Mouse (Mus musculus): ENCODE measurements at regions not wholly inside any gene's neighbourhood (a gene's known extent, or its start where the extent isn't known, plus 50 kb on each side); places are given as distances from the start of the nearest gene placed in this dataset.

DNA sequence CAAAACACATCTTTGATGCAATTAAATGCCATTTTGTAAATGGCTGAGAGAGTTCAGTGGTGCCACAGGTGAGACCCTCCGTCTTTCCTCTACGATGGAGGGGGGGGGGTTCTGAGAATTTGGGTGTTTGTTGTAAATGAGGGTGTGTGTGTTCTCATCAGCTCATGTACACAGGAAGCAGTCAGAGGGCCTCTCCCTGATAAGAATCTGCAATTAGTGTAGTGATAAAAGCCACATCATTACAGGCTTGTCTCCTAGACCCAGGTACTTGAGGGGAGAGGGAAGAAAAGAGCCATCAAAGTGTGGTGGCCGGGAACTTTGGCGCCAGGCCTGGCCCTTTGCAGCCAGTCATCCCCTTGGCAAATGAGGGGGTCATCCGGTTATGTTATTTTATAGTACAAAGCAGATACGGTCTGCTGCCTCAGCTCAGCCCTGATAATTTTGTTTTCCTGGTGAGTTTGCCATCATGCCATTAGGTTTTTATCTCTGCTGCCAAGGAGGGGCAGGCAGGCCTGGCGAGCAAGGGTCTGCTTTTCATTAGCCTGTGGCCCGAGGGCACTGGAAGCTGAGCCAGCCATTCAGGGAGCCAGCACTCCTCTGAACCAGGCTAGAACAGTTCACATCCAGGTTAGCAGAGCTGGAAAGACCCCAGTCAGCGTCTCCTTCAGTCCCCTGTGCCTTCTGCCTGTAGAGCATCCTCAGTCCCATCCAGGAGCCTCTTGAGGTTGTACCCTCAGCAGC, 59.7 kb downstream of the H2al1j start:
- ATAC-seq (ENCODE audit: insufficient number of reproducible peaks, low FRiP score, low TSS enrichment), result no peak

DNA sequence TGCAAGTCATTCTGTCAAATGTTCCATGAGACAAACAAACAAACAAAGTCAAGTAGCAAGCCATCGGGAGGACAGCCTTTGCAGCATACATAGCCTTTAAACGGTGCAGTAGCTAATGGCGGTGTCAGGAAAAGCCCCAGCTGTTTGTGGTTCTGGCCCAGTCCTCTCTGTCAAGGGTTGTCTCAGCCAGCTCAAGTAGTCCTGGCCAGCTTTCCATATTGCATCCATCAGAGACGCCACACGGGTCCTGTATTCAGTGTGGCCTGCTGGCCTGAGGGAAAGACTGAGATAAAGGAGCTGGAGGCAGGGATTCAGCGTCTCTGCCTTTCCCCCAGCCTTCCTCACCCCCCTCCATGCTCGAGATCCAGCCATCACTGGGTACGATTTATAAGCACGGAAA, 61.2 kb downstream of the H2al1j start:
- ATAC-seq (ENCODE audit: insufficient number of reproducible peaks, low FRiP score, low TSS enrichment), result no peak

DNA sequence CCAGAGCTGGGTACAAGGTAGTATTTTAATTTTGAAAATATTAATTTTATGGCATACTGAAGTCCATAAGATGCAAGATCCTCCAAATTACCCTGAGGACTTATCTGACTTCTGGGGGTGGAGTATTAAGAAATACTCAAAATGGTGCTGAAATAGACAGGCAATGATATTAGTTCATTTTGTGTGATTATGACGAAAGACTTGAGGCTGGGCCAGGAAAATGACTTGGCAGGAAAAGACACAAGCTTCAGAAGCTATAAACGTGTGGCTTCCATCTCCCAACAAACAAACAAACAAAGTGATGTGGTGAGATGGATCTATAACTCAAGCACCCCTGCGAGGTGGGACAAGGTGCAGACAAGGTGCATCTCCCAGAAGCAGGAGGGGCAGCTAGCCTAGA, 72.8 kb downstream of the H2al1j start:
- ATAC-seq (ENCODE audit: insufficient number of reproducible peaks, low FRiP score, low TSS enrichment), result no peak

DNA sequence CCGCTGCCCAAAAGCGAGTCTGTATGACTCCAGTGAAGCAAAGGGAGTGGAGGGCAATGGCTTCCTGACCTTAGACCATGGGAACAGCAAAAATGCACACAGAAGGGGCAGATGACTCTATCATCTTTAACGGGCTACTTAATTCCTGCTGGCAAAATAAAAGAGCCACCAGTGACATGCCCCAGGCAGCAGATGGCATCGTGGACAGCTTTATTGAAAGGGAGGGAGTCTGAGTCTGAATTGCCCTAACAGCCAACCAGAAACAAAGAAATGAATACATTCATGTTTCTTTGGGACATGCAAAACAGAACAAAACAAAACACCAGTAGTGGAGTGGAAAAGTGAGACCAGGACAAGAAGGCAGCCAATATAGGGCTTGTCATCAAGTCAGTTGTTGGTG, 76.7 kb downstream of the H2al1j start:
- ATAC-seq (ENCODE audit: insufficient number of reproducible peaks, low FRiP score, low TSS enrichment), result no peak

DNA sequence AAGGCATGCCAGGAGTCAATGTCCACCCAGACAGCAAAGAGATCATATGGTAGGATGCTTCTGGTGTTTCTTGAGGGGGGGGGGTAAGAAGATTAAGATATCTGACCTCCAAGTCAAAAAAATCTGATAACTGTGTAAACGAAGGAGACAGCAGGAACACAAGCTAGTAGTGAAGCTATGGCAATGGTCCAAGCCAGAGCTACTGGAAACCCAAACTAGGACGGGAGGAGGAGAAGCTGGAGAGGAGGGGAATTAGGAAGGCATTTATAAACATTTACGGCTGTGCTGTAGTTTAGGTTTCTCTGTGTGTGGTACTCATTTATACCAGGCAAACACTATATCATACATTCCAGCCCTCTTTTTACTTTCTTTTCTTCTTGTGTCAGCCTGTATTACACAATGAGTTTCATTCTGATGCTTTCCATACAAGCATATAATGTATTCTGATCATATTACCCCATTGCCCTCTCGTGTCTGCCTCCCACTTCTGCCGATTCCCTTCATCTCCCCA, 84.7 kb downstream of the H2al1j start:
- ATAC-seq (ENCODE audit: insufficient number of reproducible peaks, low FRiP score, low TSS enrichment), result no peak

DNA sequence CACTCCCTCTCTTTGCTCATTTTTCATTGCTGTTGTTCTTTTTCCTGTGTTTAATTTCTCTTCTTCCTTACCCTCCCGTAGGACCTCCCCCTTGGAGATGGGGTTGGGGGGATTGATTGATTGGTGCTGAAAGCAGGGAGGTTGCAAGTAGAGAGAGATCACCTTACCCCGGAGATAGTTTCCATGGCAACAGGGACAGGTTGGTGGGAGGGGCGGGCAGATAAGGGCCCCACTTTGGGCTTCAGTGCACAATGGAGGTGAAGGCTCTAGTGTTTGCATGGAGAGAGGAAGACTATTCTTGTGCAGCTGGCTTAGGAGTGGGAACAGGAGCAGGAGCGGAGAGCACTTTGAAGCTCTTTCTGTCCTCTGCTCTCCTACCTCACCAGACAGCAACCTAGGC, 88.0 kb downstream of the H2al1j start:
- ATAC-seq (ENCODE audit: insufficient number of reproducible peaks, low FRiP score, low TSS enrichment), result no peak

DNA sequence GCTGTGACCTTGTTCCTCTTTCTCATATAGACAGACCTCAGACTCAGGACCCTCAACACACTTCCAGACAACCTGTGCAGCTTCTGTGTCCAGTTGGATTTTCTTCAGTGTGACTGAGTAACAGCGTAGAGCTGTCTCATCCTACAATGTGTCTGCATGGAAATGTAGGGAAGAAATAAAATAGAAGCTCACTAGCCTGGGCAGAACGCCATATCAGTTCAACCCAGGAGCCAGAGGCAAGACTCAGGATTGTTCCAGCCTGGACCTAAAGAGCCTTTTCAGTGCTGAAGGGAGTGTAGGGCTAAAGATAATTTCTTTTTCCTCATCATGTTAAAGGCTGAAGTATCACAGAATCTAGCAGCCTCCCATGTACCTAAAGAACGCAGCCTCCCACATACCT, 88.9 kb downstream of the H2al1j start:
- ATAC-seq (ENCODE audit: insufficient number of reproducible peaks, low FRiP score, low TSS enrichment), result no peak

DNA sequence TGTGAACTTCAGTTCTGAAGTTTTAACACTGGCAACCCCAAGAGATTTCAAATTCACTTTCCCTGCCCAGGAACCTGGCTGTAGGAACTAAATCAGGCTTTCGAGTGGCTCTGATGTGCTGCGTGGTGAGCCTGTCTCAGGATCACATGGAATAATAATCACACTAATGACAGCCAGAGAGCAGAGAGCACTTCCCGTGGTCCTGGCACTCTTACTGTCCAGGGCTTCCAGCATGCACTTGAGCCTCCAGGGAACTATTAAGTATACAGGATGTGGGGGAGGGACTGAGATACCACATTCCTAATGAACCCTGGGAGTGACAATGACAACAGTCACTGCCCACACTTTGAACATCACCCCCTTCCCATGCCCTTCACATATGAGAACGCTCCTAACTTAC, 90.2 kb downstream of the H2al1j start:
- no peak for ATAC-seq (ENCODE audit: insufficient number of reproducible peaks, low FRiP score, low TSS enrichment)

DNA sequence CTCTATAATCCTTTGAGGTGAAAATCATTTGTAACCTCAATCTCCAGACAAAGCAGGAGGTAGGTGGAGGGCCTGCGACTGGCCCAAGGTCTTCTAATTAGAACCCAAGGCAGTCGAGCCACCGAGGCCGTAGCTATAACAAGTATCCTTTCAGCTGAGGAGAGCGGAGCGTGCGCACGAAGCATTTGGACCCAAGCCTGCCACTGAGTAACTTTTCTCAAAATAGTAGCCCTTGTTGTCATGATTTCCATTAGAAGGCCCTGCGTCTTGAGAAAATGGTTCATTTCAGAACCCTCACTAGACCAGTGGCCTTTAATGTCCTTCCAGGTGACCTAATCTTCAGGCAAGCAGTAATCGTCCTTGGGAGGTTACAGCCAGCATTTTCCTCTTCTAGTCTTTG, 90.6 kb downstream of the H2al1j start:
- no peak for ATAC-seq (ENCODE audit: insufficient number of reproducible peaks, low FRiP score, low TSS enrichment)

DNA sequence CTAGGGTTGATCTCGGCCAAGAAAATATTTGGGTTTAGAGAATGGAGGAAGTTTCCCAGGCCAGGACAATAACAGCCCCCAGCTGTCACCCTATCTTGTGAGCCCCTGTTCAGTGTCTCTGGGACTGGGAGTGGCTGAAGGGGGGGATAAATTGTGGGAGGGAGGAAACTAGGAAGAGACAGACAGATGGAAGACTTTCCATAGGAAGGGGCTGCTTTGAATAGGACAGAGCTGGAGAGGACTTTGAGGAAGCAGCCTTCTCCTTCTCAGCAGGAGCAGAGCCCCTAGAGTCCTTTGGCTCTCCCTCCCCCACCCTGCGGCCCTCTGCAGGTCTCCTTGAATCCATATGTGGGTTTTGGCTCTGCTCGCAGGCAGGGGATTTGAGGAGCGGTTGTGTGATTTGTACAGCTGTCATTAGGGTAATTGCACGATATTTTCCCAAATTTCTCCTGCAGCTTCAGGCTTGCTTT, 91.6 kb downstream of the H2al1j start:
- no peak for ATAC-seq (ENCODE audit: insufficient number of reproducible peaks, low FRiP score, low TSS enrichment)

DNA sequence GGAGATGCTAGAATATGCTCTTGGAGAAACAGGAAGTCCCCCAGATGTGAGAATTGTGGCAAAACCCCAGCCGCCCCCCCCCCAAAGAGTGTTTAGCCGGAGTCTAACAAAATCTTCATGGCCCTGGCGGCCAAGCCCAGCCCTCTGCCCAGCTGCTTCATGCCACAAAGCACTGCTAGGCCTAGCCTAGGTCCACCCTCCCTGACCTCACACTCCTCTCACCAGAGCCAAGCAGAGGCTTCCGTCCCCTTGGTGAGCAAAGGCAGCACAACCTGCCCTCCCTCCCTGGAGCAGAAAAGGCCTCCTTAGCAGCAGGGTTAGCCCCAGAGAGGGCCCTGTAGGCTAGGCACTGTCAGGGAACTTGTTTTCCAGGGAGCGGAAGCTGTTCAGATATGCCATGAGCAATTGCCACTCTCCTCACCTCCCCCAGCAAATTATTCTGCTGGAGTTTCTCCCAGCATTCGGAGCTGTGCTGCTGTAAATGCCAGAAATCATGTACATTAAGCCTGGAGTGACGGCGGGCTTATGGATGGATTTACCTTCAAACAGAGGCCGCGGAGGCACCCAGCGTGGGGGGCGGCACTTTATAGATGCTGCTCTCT, 104.9 kb downstream of the H2al1j start:
- no peak for ATAC-seq (ENCODE audit: insufficient number of reproducible peaks, low FRiP score, low TSS enrichment)

DNA sequence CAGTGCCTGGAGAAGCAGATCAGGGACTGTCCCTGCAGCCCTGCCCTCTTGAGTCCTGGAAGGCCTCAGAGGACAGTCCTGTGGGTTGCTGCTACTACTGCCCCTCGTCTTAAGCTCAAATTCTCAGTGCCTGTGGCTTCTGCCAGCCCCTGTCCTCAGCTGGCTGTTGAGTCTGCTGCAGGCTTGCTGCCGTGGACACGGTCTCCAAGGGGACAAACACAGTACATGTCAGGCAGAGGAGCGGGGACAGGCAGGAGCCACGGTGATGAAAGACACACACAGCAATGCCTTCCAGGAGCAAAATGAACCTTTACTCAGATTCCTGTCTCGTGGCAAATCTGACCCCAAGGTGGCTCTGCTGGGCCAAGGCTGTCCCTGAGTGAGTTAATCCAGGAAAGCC, 107.7 kb downstream of the H2al1j start:
- ATAC-seq (ENCODE audit: insufficient number of reproducible peaks, low FRiP score, low TSS enrichment), result no peak

DNA sequence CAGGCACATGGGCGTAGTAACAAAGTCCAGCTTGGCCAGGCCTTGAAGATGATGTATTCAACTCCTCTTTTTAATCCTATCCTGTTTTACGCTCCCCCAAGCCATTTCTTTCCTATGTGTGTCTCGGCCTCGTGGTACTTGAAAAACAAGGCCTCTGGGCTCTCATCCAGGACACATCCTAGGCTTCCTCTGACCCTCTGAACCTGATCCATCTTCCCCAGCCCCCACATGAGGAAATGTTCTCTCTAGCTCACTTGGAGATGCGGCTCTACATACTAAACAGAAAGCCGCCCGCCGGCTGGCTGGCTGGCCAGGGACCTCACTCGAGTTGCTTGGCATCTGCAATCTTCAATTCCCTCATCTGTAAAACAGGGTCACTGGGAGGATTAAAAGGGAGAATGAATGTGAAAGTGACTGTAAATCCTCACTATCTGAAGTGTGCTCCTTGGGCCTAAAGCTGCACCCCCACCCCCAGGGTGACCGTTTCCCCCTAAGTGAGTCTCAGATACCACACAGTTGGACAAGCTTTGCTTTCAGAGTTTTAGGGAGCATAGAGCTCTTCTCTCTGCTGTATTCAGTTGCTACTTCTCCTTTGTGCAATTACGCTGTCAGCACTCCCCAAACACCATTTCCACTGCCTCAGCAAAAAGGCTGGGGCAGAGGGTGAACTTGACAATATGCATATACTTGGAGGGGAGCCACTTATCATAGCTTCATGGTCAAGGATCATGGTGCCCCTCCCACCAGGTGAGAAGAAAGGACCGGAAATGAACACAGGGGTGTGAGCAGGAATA, 109.7 kb downstream of the H2al1j start:
- no peak for ATAC-seq (ENCODE audit: insufficient number of reproducible peaks, low FRiP score, low TSS enrichment)

DNA sequence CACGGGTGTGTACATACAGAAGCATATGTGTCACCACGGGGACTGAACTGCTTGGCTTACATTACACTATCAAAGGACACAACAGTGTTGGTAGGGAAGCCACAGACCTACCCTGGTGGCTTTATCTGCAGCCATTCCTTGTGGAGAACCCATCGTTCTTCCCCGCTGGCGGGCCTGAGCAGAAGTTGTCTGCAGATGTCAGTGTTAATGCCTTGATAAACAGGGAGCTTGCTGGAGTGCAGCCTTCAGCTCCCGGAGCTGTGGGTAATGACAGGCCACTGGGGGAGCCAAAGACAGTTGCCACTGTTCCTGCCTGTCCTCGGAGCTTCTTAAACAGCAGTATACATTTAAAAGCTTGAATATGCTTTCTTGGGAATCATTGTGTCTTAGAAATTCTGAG, 115.9 kb downstream of the H2al1j start:
- ATAC-seq (ENCODE audit: insufficient number of reproducible peaks, low FRiP score, low TSS enrichment), result no peak

DNA sequence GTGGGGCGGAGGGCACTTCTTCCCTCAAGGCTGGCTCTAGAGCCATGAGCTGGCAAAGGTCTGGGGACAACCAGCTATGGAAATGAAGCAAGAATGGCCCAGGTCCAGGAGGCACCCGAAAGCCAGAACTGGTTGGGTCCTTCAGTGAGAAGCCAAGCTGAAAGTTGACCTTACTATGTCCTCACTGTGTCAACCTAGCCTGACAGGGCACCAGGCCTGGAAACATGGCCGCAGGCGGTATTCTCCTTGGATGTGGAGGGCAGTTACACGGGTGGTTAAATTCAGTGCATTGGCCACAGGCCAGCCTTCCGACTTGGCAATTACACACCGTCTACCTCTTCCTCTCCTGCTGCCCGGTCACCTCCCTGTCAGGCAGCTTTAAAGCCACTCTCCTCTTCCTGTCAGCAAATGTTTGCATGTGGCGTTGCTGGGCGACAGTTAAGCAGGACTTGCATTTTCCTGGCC, 116.7 kb downstream of the H2al1j start:
- ATAC-seq (ENCODE audit: insufficient number of reproducible peaks, low FRiP score, low TSS enrichment), result no peak; the same call in 1 of the 2 replicates

DNA sequence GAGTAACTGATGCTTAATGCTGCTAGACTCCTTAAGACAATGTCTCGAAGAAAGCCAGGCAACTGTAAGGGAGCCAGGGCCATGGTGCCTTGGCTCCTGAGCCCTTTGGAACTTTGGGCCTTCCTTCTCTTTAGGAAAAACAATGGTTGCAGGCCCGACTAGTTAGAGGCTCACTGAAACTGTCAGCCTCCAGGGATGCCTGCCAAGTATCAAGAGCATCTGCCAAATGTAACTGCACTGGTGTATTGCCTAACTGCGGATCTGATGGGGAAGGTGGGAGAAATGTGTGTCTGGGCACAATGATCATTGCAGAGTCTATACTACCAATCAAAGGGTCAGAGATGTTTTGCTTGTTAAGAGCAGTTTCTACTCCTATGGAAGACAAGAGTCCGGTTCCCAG, 121.1 kb downstream of the H2al1j start:
- ATAC-seq (ENCODE audit: insufficient number of reproducible peaks, low FRiP score, low TSS enrichment), result no peak

DNA sequence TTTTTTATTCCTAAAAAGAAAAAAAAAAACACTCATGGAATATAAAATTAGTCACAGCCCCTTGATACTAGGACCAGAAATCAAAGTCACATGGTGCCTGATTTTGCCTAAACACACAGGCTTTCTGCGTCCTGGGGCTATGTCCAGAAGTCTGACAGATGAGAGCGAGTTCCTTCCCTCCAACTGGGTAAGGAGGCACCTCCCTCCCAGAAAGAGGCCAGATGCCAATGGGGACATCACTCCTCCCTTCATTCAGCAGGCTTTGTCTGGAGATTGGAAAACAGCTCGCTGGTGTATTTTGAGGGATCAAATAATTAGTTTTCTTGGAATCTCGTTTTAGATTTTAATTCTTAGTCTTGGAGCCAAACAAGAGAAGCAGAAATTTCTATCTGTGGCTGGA, 130.9 kb downstream of the H2al1j start:
- ATAC-seq (ENCODE audit: insufficient number of reproducible peaks, low FRiP score, low TSS enrichment), result no peak

DNA sequence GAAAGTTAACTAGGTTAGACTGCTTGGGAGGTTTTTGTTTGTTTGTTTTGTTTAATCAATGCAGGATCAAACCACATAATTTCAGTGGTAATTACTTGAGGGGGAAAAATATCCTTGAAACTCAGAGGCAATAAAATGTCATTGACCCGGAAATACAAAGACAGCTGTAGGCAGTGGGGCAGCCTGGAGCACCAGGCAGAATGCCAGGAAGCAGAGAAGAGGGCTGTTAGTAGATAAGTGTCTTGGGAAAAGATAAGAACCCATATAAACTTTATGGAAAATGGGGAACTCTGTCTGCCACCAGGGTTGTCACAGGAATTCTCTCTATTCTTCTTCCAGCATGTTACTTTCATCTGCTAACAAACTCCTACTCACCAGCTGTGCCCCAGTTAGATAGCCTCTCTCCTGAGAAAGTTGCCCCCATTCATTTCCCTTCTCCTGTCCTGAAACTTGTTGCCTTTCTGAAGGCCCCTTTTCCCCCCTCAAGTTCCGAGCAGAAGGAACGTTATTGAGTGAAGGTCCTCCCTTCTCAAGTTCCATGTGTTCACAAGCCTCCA, 136.4 kb downstream of the H2al1j start:
- no peak for ATAC-seq (ENCODE audit: insufficient number of reproducible peaks, low FRiP score, low TSS enrichment)

DNA sequence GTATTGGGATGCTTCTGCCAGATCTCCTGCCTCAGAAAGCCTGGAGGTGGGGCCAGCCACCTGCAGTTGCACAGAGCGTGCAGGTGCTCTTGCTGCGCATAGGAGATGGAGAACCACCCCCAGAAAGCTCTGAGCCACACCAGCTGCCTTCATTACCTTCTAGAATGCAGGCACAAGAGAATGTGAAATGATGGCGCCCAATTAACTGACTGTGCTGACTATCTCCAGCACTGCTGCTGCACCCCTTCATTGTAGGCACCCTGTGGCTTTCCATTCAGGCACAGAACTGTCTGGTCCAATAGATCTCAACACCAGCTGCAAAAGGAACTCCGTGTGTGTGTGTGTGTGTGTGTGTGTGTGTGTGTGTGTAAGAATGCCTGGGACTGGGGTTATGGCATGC, 138.6 kb downstream of the H2al1j start:
- ATAC-seq (ENCODE audit: insufficient number of reproducible peaks, low FRiP score, low TSS enrichment), result no peak

DNA sequence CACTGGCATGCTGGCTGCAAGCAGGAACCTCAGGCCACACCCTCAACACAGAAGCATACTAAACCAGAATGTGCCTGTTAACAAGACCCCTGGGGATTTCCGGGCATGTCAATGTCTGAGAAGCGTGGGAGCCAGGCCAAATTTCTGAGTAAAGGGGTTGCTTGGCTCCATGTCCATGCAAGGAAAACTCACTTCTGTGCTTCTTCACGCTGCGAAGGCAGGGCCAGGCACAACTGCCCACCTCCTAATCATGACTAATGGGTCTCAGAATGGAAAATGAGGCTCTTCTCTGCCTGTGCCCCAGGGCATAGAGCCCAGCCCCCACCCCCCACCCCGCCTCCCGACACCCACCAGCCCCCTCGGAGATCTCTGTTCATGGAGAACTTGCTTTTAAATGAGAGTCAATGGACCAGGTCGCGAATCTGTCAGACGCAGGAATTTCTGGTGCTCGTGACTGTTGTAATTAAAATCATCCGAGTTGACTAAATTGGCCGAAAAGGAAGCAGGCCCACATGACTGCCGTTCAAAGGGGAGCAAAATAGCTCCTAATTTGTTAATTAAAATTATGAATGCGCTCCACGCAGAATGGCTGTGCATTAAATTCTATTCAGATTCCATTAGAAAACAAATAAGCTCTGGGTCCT, 152.2 kb downstream of the H2al1j start:
- no peak for ATAC-seq (ENCODE audit: insufficient number of reproducible peaks, low FRiP score, low TSS enrichment)

Data from cerebellum, adult (tissue).